Mouse (Mus musculus) lung, adult 2 months (tissue): ENCODE measurements around the gene Socs4.

Experiments
- CTCF ChIP-seq: fragments of 200-500 bp; IDR thresholded peaks from 2 replicates; pipeline ENCODE4 v1.5.1; 2011; ENCODE audit warnings: mild to moderate bottlenecking, low read length, control low read depth; ENCODE audit not compliant: insufficient read depth
- POLR2A ChIP-seq: fragments of 200-500 bp; IDR thresholded peaks from 2 replicates; pipeline ENCODE4 v1.6.1; 2011; ENCODE audit warnings: low read depth, mild to moderate bottlenecking, control low read depth, low read length, borderline replicate concordance; ENCODE audit errors: extremely low read depth

GRCm38 (mm10) chr14:47273751-47274150, 3.0 kb upstream of the Socs4 start:
- TF ChIP-seq CTCF (no peak), POLR2A (no peak)
